Mouse (Mus musculus): ENCODE results near the gene Tle6.

DNA sequence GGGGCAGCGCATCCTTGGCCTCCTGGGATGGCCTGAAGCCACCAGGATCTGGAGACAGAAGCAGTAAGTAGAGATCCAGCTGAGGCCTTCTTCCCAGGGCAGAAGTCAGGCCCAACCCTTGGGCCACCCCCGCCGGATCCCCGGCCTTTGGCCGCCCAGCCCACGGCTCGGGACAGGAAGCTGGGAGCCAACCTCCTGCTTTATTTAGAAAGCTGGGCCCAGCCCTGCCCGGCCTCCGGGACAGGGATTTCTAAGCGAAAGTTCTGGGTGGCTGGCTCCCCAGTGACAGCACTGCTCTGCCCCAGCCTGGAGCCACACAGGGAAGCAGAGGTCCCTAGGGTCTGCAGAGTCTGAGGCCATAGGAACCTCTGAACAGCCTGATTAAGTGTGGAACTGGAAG lies 59.1 kb downstream of the Tle6 start:
- TF ChIP-seq POLR2A (IDR thresholded peaks at IDR 0.05; ENCODE audit: control insufficient read depth in 1 of 2, insufficient read depth in 1 of 2, low read depth in 1 of 2, low read length in 2 of 2, poor library complexity in 1 of 2) (no peak), CTCF (IDR thresholded peaks at IDR 0.05 in 2 of 3, conservative IDR thresholded peaks at IDR 0.05 in 1 of 3; ENCODE audit: control insufficient read depth in 1 of 3, insufficient read depth in 1 of 3, low read depth in 2 of 3, low read length in 3 of 3, poor library complexity in 1 of 3, severe bottlenecking in 1 of 3) (no peak), TCF12 (IDR thresholded peaks at IDR 0.05; ENCODE audit: low read depth, low read length) (no peak), CHD2 (IDR thresholded peaks at IDR 0.05; ENCODE audit: low read length) (no peak), NELFE (IDR thresholded peaks at IDR 0.05; ENCODE audit: low read depth, low read length) (no peak), MAZ (IDR thresholded peaks at IDR 0.05; ENCODE audit: low read depth, low read length) (no peak), ETS1 (IDR thresholded peaks at IDR 0.05; ENCODE audit: low read depth, low read length) (no peak), ZMIZ1 (IDR thresholded peaks at IDR 0.05; ENCODE audit: low read depth, low read length) (no peak), MEF2A (IDR thresholded peaks at IDR 0.05; ENCODE audit: extremely low read depth, insufficient replicate concordance, low read depth, low read length, poor library complexity, severe bottlenecking) (no peak), SMC3 (IDR thresholded peaks at IDR 0.05; ENCODE audit: low read depth, low read length) (no peak)
